Mouse (Mus musculus): Measurements from ENCODE around the gene Serpina5. TPM values are rescaled to one million over a fixed set of nuclear protein-coding genes. Genes with fewer than 3 reads are reported as not detected.
A peak's percentile ranks its signal among the peaks of the same experiment; 100 is the strongest.

Serpina5 gene
- polyA plus RNA-seq, 1 experiment = 0.05 TPM

- Histone ChIP-seq H3K4me1 (replicated peaks; ENCODE audit: control insufficient read depth, insufficient read depth, low read length) (no peaks in the 10 kb centered on the region), H3K36me3 (ENCODE audit: control insufficient read depth, insufficient read depth, low read length) (no peaks in the 10 kb centered on the region), H3K27me3 (ENCODE audit: control insufficient read depth, insufficient read depth, low read length) (no peaks in the 10 kb centered on the region), H3K27ac (ENCODE audit: control insufficient read depth, insufficient read depth, low read length) (no peak overlapping the region), H3K4me3 (ENCODE audit: control insufficient read depth, insufficient read depth, low read length) (no peak overlapping the region)
- WGBS = 92% methylated on average over 4 of the region's 4 CpGs
- DNase-seq = no peak
- no peak for TF ChIP-seq POLR2A (IDR thresholded peaks at IDR 0.05; ENCODE audit: control insufficient read depth, extremely low read depth, insufficient read depth, low read length, poor library complexity)
- TF ChIP-seq CTCF (IDR thresholded peaks at IDR 0.05; ENCODE audit: borderline replicate concordance, control insufficient read depth, extremely low read depth, insufficient read depth, low read length, poor library complexity) = no peak
Observed at GRCm38 (mm10) chr12:104140543-104141103, 39.7 kb downstream of the Serpina5 start.

- 92% methylated on average over 1 of the region's 1 CpGs for WGBS
- no peak for TF ChIP-seq CTCF (IDR thresholded peaks at IDR 0.05; ENCODE audit: borderline replicate concordance, control insufficient read depth, extremely low read depth, insufficient read depth, low read length, poor library complexity)
- no peak for TF ChIP-seq POLR2A (IDR thresholded peaks at IDR 0.05; ENCODE audit: control insufficient read depth, extremely low read depth, insufficient read depth, low read length, poor library complexity)
- Histone ChIP-seq H3K27me3 (ENCODE audit: control insufficient read depth, insufficient read depth, low read length) (no peaks in the 10 kb centered on the region), H3K4me3 (ENCODE audit: control insufficient read depth, insufficient read depth, low read length) (no peak overlapping the region), H3K4me1 (replicated peaks; ENCODE audit: control insufficient read depth, insufficient read depth, low read length) (no peaks in the 10 kb centered on the region), H3K27ac (ENCODE audit: control insufficient read depth, insufficient read depth, low read length) (no peak overlapping the region), H3K36me3 (ENCODE audit: control insufficient read depth, insufficient read depth, low read length) (no peaks in the 10 kb centered on the region)
- DNase-seq = peak; percentile 0
Observed at GRCm38 (mm10) chr12:104141506-104141905, 40.6 kb downstream of the Serpina5 start.

DNA sequence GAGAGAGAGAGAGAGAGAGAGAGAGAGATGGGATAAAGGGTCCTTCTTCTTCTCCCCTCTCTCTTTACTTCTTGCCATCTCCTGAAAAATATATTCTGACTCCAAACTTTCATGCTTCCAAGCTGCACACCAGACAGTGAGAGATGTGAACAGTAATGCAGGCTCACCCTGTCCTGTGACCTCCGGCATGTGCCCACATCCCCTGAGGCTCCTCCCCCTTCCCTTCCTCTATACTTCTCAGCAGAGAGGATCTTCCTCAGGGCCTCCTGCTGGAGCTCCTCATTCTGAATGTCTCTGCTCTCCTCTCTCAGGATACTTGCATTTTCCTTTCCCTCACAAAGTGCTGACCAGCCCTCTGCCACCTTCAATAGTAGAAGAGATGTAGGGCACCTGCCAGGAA lies 41.5 kb downstream of the Serpina5 start:
- H3K27ac ChIP-seq (ENCODE audit: control insufficient read depth, insufficient read depth, low read length) = no peak overlapping the region
- H3K27me3 ChIP-seq (ENCODE audit: control insufficient read depth, insufficient read depth, low read length) = no peaks in the 10 kb centered on the region
- peak; percentile 0 for DNase-seq
- H3K4me3 ChIP-seq (ENCODE audit: control insufficient read depth, insufficient read depth, low read length) = no peak overlapping the region
- 9% methylated on average over 1 of the region's 1 CpGs for WGBS
- TF ChIP-seq POLR2A (IDR thresholded peaks at IDR 0.05; ENCODE audit: control insufficient read depth, extremely low read depth, insufficient read depth, low read length, poor library complexity) (no peak), CTCF (IDR thresholded peaks at IDR 0.05; ENCODE audit: borderline replicate concordance, control insufficient read depth, extremely low read depth, insufficient read depth, low read length, poor library complexity) (no peak)
- no peaks in the 10 kb centered on the region for H3K36me3 ChIP-seq (ENCODE audit: control insufficient read depth, insufficient read depth, low read length)
- H3K4me1 ChIP-seq (replicated peaks; ENCODE audit: control insufficient read depth, insufficient read depth, low read length) = no peaks in the 10 kb centered on the region

DNA sequence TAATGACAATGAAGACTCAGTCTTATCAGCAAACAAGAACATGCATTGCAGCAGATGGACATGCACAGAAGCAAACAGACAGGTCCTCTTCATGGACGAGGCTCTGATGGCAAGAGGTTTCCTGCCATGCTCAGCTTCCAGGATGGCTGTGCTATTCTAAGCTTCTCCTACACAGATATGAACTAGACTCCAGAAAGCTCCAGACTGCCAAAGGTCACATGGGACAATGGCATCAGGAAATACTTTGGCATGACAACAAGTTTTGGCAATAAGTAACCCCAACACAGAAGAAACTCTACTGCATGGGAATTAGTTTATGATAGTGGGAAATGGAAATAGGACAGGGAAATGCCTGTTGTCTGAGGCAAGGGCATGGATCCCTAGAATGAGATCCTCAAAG lies 42.4 kb downstream of the Serpina5 start:
- no peaks in the 10 kb centered on the region for H3K4me1 ChIP-seq (replicated peaks; ENCODE audit: control insufficient read depth, insufficient read depth, low read length)
- 97% methylated on average over 1 of the region's 1 CpGs for WGBS
- peak; percentile 0 for DNase-seq
- no peak overlapping the region for H3K4me3 ChIP-seq (ENCODE audit: control insufficient read depth, insufficient read depth, low read length)
- no peak overlapping the region for H3K27ac ChIP-seq (ENCODE audit: control insufficient read depth, insufficient read depth, low read length)
- no peaks in the 10 kb centered on the region for H3K36me3 ChIP-seq (ENCODE audit: control insufficient read depth, insufficient read depth, low read length)
- TF ChIP-seq CTCF (IDR thresholded peaks at IDR 0.05; ENCODE audit: borderline replicate concordance, control insufficient read depth, extremely low read depth, insufficient read depth, low read length, poor library complexity) (no peak), POLR2A (IDR thresholded peaks at IDR 0.05; ENCODE audit: control insufficient read depth, extremely low read depth, insufficient read depth, low read length, poor library complexity) (no peak)
- H3K27me3 ChIP-seq (ENCODE audit: control insufficient read depth, insufficient read depth, low read length) = no peaks in the 10 kb centered on the region

- Histone ChIP-seq H3K27ac (ENCODE audit: control insufficient read depth, insufficient read depth, low read length) (no peak overlapping the region), H3K27me3 (ENCODE audit: control insufficient read depth, insufficient read depth, low read length) (no peaks in the 10 kb centered on the region), H3K36me3 (ENCODE audit: control insufficient read depth, insufficient read depth, low read length) (no peaks in the 10 kb centered on the region), H3K4me1 (replicated peaks; ENCODE audit: control insufficient read depth, insufficient read depth, low read length) (no peaks in the 10 kb centered on the region), H3K4me3 (ENCODE audit: control insufficient read depth, insufficient read depth, low read length) (no peak overlapping the region)
- WGBS = 94% methylated on average over 2 of the region's 2 CpGs
- peak; percentile 0 for DNase-seq
- TF ChIP-seq CTCF (IDR thresholded peaks at IDR 0.05; ENCODE audit: borderline replicate concordance, control insufficient read depth, extremely low read depth, insufficient read depth, low read length, poor library complexity) (no peak), POLR2A (IDR thresholded peaks at IDR 0.05; ENCODE audit: control insufficient read depth, extremely low read depth, insufficient read depth, low read length, poor library complexity) (no peak)
Observed at GRCm38 (mm10) chr12:104145571-104145970, 44.7 kb downstream of the Serpina5 start.

DNA sequence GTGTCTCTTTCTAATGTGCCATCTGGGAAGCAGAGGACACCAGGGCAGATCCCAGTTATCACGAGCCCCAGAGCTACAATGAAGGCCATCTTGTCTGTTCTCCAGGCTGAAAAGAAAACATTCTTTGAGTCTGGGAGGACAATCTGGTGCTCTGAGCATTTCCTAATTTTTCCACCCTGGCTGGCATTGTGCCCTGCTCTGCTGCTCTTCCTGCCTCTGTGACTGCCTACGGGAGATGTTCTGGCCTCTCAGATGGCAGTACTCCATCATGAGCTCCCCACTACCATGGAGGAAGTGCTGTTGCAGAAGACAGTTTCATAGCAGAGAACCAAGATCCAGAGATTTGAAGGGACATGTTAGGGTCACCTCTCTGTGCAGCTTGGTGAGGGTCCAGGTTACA lies 51.1 kb downstream of the Serpina5 start:
- Histone ChIP-seq H3K4me1 (replicated peaks; ENCODE audit: control insufficient read depth, insufficient read depth, low read length) (no peaks in the 10 kb centered on the region), H3K4me3 (ENCODE audit: control insufficient read depth, insufficient read depth, low read length) (no peak overlapping the region)
- 82% methylated on average over 2 of the region's 2 CpGs for WGBS

More for the DNA sequence above, 51.1 kb downstream of the Serpina5 start:
- TF ChIP-seq CTCF (IDR thresholded peaks at IDR 0.05; ENCODE audit: borderline replicate concordance, control insufficient read depth, extremely low read depth, insufficient read depth, low read length, poor library complexity) (no peak), POLR2A (IDR thresholded peaks at IDR 0.05; ENCODE audit: control insufficient read depth, extremely low read depth, insufficient read depth, low read length, poor library complexity) (no peak)
- H3K27me3 ChIP-seq (ENCODE audit: control insufficient read depth, insufficient read depth, low read length) = no peaks in the 10 kb centered on the region
- no peak overlapping the region for H3K27ac ChIP-seq (ENCODE audit: control insufficient read depth, insufficient read depth, low read length)
- no peaks in the 10 kb centered on the region for H3K36me3 ChIP-seq (ENCODE audit: control insufficient read depth, insufficient read depth, low read length)
- DNase-seq = no peak

Data from thymus, adult 2 months (tissue).